Mouse (Mus musculus) heart, postnatal 10 days (tissue): ENCODE results near the gene Col18a1. TPM values are rescaled to one million over a fixed set of nuclear protein-coding genes. Genes with fewer than 3 reads are reported as not detected.

Experiments
- DNase-seq, 2 experiments: peaks; one replicate each; pipeline ENCODE4 v3.0.0; 2021
- intact Hi-C: fragments of 180-260 bp; cut with DNase I; formaldehyde crosslinking; loops from one replicate; pipeline ENCODE4 v1.15.1; 2025
- total RNA-seq, 2 experiments: library from RNA; stranded (reverse); gene quantifications; 2 replicates each; pipeline ENCODE4 v1.2.3; 2021

The Col18a1 gene
- total RNA-seq, 2 experiments from 2014 or later = 49.9 to 53.2 TPM

- intact Hi-C loops = no loop called here
- no peak for DNase-seq
Observed at GRCm38 (mm10) chr10:77026944-77027343, 139.4 kb downstream of the Col18a1 start.

- intact Hi-C loops = no loop called here
Observed at GRCm38 (mm10) chr10:77024231-77024630, 142.1 kb downstream of the Col18a1 start.

GRCm38 (mm10) chr10:77022301-77023130, 143.8 kb downstream of the Col18a1 start:
- DNase-seq = no peak
- intact Hi-C loops = no loop called here

More at GRCm38 (mm10) chr10:77024231-77024630, 142.1 kb downstream of the Col18a1 start:
- DNase-seq = no peak

- peak; percentile 74 to 87 for DNase-seq
- intact Hi-C loops = loop anchor here (1.0 to 2.0 kb wide), 3 partner anchors 57 to 231 kb away; no protein-coding TSS in a partner anchor
Observed at GRCm38 (mm10) chr10:77021399-77022052, 144.8 kb downstream of the Col18a1 start.

- no peak for DNase-seq
- intact Hi-C loops = no loop called here
Observed at GRCm38 (mm10) chr10:77017662-77018061, 148.7 kb downstream of the Col18a1 start.

GRCm38 (mm10) chr10:77017061-77017460, 149.3 kb downstream of the Col18a1 start:
- DNase-seq = no peak
- intact Hi-C loops = no loop called here

GRCm38 (mm10) chr10:77016499-77016898, 149.8 kb downstream of the Col18a1 start:
- intact Hi-C loops = no loop called here
- DNase-seq = no peak

- intact Hi-C loops = no loop called here
- DNase-seq = no peak
Observed at GRCm38 (mm10) chr10:77016080-77016479, 150.3 kb downstream of the Col18a1 start.

GRCm38 (mm10) chr10:77011681-77012080, 154.7 kb downstream of the Col18a1 start:
- no peak for DNase-seq
- intact Hi-C loops = no loop called here

GRCm38 (mm10) chr10:77008698-77009097, 157.7 kb downstream of the Col18a1 start:
- intact Hi-C loops = no loop called here
- DNase-seq = no peak

GRCm38 (mm10) chr10:77008109-77008561, 158.2 kb downstream of the Col18a1 start:
- intact Hi-C loops = no loop called here
- no peak for DNase-seq

GRCm38 (mm10) chr10:77007433-77008108, 158.8 kb downstream of the Col18a1 start:
- no peak for DNase-seq
- intact Hi-C loops = no loop called here

- intact Hi-C loops = no loop called here
- no peak for DNase-seq
Observed at GRCm38 (mm10) chr10:77004936-77005335, 161.4 kb downstream of the Col18a1 start.

Other genes with a start within 250 kb of the Col18a1 start
- 1 to 10 TPM; 8.8 to 9.3 TPM for gene Pcbp3, start 204.7 kb downstream of the Col18a1 start, total RNA-seq
- gene Slc19a1, start 134.3 kb downstream of the Col18a1 start, total RNA-seq = 1 to 10 TPM; 4.7 to 7.5 TPM
- gene Pofut2, start 92.7 kb upstream of the Col18a1 start, total RNA-seq = 10 to 100 TPM; 60.3 to 61.0 TPM